Mouse (Mus musculus) small intestine, adult 2 months (tissue): ENCODE data around the gene Olfr1279.

Experiments
- CTCF ChIP-seq: fragments of 200-500 bp; IDR thresholded peaks from 2 replicates; pipeline ENCODE4 v1.5.1; 2012; ENCODE audit warnings: low read depth, mild to moderate bottlenecking, control low read depth, inconsistent platforms, low read length, moderate library complexity, mixed read lengths; ENCODE audit not compliant: insufficient replicate concordance, insufficient read length; ENCODE audit errors: extremely low read depth
- POLR2A ChIP-seq: fragments of 200-500 bp; IDR thresholded peaks from 2 replicates; pipeline ENCODE4 v1.6.1; 2012; ENCODE audit warnings: low read depth, mild to moderate bottlenecking, control low read depth, inconsistent platforms, low read length, moderate library complexity

- TF ChIP-seq POLR2A (no peak), CTCF (no peak)
These were observed 10.6 kb upstream of the Olfr1279 start, which contains the start of gene Olfr1278 for GRCm38 (mm10) chr2:111289836-111290235.
